Mouse (Mus musculus): ENCODE measurements around the gene L3hypdh.

DNA sequence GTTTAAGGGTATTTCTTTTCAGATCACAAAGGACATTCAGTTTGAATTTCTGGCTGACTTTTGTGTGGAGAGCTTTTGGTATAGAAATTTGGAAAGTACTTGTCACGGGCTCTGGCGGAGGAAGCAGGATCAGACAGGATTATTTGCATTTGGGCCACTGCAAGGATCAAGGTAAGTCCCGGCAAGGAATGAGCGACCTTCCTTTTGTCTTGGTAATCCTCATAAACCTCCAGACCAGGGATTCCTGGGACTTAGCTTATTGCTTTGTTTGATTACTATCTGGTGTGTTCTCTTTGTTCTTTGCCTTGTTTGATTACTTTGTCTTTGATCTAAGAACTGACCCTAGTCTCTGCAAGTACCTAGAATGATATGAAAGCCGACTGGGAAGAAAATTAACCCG lies 31.4 kb downstream of the L3hypdh start:
- TF ChIP-seq CHD2 (IDR thresholded peaks at IDR 0.05; ENCODE audit: low read depth, low read length) (no peak), ZC3H11A (IDR thresholded peaks at IDR 0.05; ENCODE audit: borderline replicate concordance, low read depth, low read length) (no peak), MAFK (IDR thresholded peaks at IDR 0.05; ENCODE audit: insufficient read depth, low read depth, low read length) (no peak), ZNF384 (IDR thresholded peaks at IDR 0.05; ENCODE audit: low read depth, low read length) (no peak)
